Mouse (Mus musculus) liver, embryonic 14.5 days (tissue): Measurements from ENCODE around the gene Eif4e1b. TPM values are rescaled to one million over a fixed set of nuclear protein-coding genes. Genes with fewer than 3 reads are reported as not detected.

ENCODE experiments used
- ATAC-seq: fragments of 200-750 bp; cut with Nextera tagmentation; 2 replicates; pipeline ENCODE4 v1.8.0; 2017; ENCODE audit warnings: moderate number of reproducible peaks, mild to moderate bottlenecking, moderate library complexity; ENCODE audit not compliant: insufficient read depth
- DNase-seq, 3 experiments: peaks; one replicate each; pipeline ENCODE4 v3.0.0-alpha.2; 2012 to 2013; ENCODE audit warnings: low read depth in 3 of 3, low spot score in 3 of 3
- H3K27ac ChIP-seq: fragments of 300-500 bp; sonication (generic); 2 replicates; pipeline ENCODE4 v1.5.1; 2014; ENCODE audit warnings: moderate library complexity, mild to moderate bottlenecking, control low read depth, inconsistent platforms
- H3K27me3 ChIP-seq: fragments of 300-500 bp; sonication (generic); 2 replicates; pipeline ENCODE4 v1.6.1; 2014; ENCODE audit warnings: mild to moderate bottlenecking, low read length, moderate library complexity; ENCODE audit not compliant: control insufficient read depth, insufficient read depth
- H3K36me3 ChIP-seq: fragments of 300-500 bp; sonication (generic); replicated peaks from 2 replicates; pipeline ENCODE4 v1.6.1; 2014; ENCODE audit warnings: low read depth; ENCODE audit not compliant: control insufficient read depth, insufficient read depth
- H3K4me1 ChIP-seq, 2 experiments: fragments of 200-500 bp in 1 of 2; fragments of 300-500 bp in 1 of 2; sonication (generic) in 1 of 2; replicated peaks; 2 replicates each; pipeline ENCODE4 v1.6.1; 2012 to 2014; ENCODE audit warnings: antibody characterized with exemption in 1 of 2, inconsistent platforms in 1 of 2, low read length in 1 of 2; ENCODE audit not compliant: control insufficient read depth in 2 of 2, insufficient read depth in 2 of 2
- H3K4me2 ChIP-seq: fragments of 300-500 bp; sonication (generic); 2 replicates; pipeline ENCODE4 v1.6.1; 2014; ENCODE audit warnings: low read depth, mild to moderate bottlenecking, control low read depth, moderate library complexity
- H3K4me3 ChIP-seq, 2 experiments: fragments of 200-500 bp in 1 of 2; fragments of 300-500 bp in 1 of 2; sonication (generic) in 1 of 2; 2 replicates each; pipeline ENCODE4 v1.5.1; 2012 to 2014; ENCODE audit warnings: low read depth in 2 of 2, low read length in 2 of 2, mild to moderate bottlenecking in 2 of 2, control low read depth in 1 of 2, inconsistent platforms in 1 of 2, moderate library complexity in 1 of 2; ENCODE audit not compliant: insufficient read depth in 1 of 2
- H3K9ac ChIP-seq: fragments of 300-500 bp; sonication (generic); replicated peaks from 2 replicates; pipeline ENCODE4 v1.6.1; 2014; ENCODE audit warnings: mild to moderate bottlenecking, control low read depth, moderate library complexity
- H3K9me3 ChIP-seq: fragments of 300-500 bp; sonication (generic); 2 replicates; pipeline ENCODE4 v1.6.1; 2016; ENCODE audit warnings: low read length, mixed read lengths; ENCODE audit not compliant: control insufficient read depth
- CTCF ChIP-seq: IDR thresholded peaks from 2 replicates; pipeline ENCODE4 v1.5.1; 2016; ENCODE audit warnings: antibody characterized with exemption, low read depth, control low read depth
- EP300 ChIP-seq: IDR thresholded peaks from 2 replicates; pipeline ENCODE4 v1.6.1; 2016; ENCODE audit warnings: antibody characterized with exemption, low read depth
- WGBS: fragments of 180-500 bp; shearing (Covaris S2); extraction: QIAGEN DNeasy Blood & Tissue Kit; methylation state at CpG from one replicate; pipeline ENCODE4 v1.1.7; 2014; ENCODE audit not compliant: insufficient replicate concordance; 5-methylcytosine and 5-hydroxymethylcytosine counted together
- polyA plus RNA-seq, 2 experiments: library from polyadenylated mRNA; depleted of rRNA in 1 of 2; stranded (reverse) in 1 of 2; unstranded in 1 of 2; fragments of >200 nt; fragmentation: Nextera tagmentation in 1 of 2; extraction: Ambion mirVana in 1 of 2; gene quantifications; 2 replicates each; pipeline versions ENCODE4 v1.2.1 to v1.2.3; 2012 to 2014

Gene Eif4e1b
- polyA plus RNA-seq, 2 experiments = not detected

DNA sequence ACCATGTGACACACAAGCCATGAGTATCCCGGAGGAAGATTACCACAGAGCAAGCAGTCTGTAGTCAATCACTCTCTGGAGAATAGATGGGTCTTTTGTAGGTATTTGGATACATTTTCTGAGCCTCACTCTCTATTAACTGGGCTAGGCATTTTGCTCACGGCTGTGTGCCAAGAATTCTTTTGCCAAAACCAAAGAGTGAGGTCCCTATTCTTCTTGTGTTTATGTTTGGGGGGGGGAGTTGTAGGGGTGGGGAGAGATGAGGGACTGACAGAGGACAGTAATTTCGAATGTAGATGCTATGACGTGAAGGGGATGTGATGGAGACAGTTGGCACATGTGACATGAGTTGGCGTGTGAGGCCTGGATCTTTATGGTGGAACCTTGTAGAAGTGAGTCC, 53.3 kb downstream of the Eif4e1b start:
- Histone ChIP-seq H3K4me1 (no peaks in the 10 kb centered on the region), H3K9ac (no peak overlapping the region), H3K36me3 (no peaks in the 10 kb centered on the region), H3K27ac (no peak overlapping the region), H3K27me3 (no peaks in the 10 kb centered on the region), H3K4me2 (no peak overlapping the region), H3K4me3 (no peak overlapping the region), H3K9me3 (no peaks in the 10 kb centered on the region)
- DNase-seq (no peak), ATAC-seq (no peak)
- TF ChIP-seq CTCF (no peak), EP300 (no peak)
- WGBS = 54% methylated on average over 5 of the region's 5 CpGs

DNA sequence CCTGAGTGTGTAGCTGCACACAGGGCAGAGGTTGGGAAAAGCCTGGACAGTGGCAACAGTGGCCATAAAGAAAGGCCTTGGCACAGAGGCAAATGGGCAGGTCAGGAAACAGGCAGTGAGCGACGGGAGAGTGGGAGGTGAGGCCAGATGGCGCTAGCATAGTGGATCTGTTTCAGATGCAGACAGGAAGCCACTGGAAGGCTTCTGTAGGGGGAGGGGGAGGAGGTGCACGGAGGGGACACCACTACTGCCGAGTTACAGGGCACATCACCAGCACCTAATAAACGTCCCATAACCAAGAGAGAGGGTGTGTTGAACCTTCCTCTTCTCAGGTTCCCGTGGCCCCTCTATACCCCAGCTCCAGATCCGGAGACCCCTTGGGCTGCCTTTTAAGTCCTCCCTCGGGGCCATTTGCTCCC, 53.7 kb downstream of the Eif4e1b start:
- DNase-seq (no peak), ATAC-seq (no peak)
- TF ChIP-seq CTCF (no peak), EP300 (no peak)
- Histone ChIP-seq H3K36me3 (no peaks in the 10 kb centered on the region), H3K4me2 (no peak overlapping the region), H3K27ac (no peak overlapping the region), H3K27me3 (no peaks in the 10 kb centered on the region), H3K4me1 (no peaks in the 10 kb centered on the region), H3K9ac (no peak overlapping the region), H3K4me3 (no peak overlapping the region), H3K9me3 (no peaks in the 10 kb centered on the region)
- WGBS = 8% methylated on average over 9 of the region's 9 CpGs

Other genes with a start within 250 kb of the Eif4e1b start
- gene 4833439L19Rik, start 218.6 kb upstream of the Eif4e1b start, polyA plus RNA-seq (2012; rRNA removed) = 22.2 TPM in 2 replicates
- 36.1 and 45.1 TPM in 2 replicates for gene 4833439L19Rik, start 218.6 kb upstream of the Eif4e1b start, polyA plus RNA-seq (2014; fragmentation: Nextera tagmentation; extraction: Ambion mirVana)
- 5.6 and 6.8 TPM in 2 replicates for gene Arl10, start 209.0 kb upstream of the Eif4e1b start, polyA plus RNA-seq (2012; rRNA removed)
- 4.2 and 4.9 TPM in 2 replicates for gene Arl10, start 209.0 kb upstream of the Eif4e1b start, polyA plus RNA-seq (2014; fragmentation: Nextera tagmentation; extraction: Ambion mirVana)
- gene Nop16, start 193.9 kb upstream of the Eif4e1b start, polyA plus RNA-seq (2012; rRNA removed) = 16.6 and 26.3 TPM in 2 replicates
- 20.6 and 25.9 TPM in 2 replicates for gene Nop16, start 193.9 kb upstream of the Eif4e1b start, polyA plus RNA-seq (2014; fragmentation: Nextera tagmentation; extraction: Ambion mirVana)
- 55.7 and 57.7 TPM in 2 replicates for gene Higd2a, start 193.8 kb upstream of the Eif4e1b start, polyA plus RNA-seq (2012; rRNA removed)
- gene Higd2a, start 193.8 kb upstream of the Eif4e1b start, polyA plus RNA-seq (2014; fragmentation: Nextera tagmentation; extraction: Ambion mirVana) = 112 and 113 TPM in 2 replicates
- gene Cltb, start 172.7 kb upstream of the Eif4e1b start, polyA plus RNA-seq (2012; rRNA removed) = 11.1 and 15.2 TPM in 2 replicates
- 30.6 and 33.3 TPM in 2 replicates for gene Cltb, start 172.7 kb upstream of the Eif4e1b start, polyA plus RNA-seq (2014; fragmentation: Nextera tagmentation; extraction: Ambion mirVana)
- gene Faf2, start 162.2 kb upstream of the Eif4e1b start, polyA plus RNA-seq (2012; rRNA removed) = 9.5 and 11.0 TPM in 2 replicates
- 31.2 and 36.9 TPM in 2 replicates for gene Faf2, start 162.2 kb upstream of the Eif4e1b start, polyA plus RNA-seq (2014; fragmentation: Nextera tagmentation; extraction: Ambion mirVana)
- 26.5 and 31.7 TPM in 2 replicates for gene Rnf44, start 90.1 kb upstream of the Eif4e1b start, polyA plus RNA-seq (2012; rRNA removed)
- gene Rnf44, start 90.1 kb upstream of the Eif4e1b start, polyA plus RNA-seq (2014; fragmentation: Nextera tagmentation; extraction: Ambion mirVana) = 25.3 and 33.1 TPM in 2 replicates
- 6.6 and 7.6 TPM in 2 replicates for gene Cdhr2, start 82.5 kb upstream of the Eif4e1b start, polyA plus RNA-seq (2012; rRNA removed)
- gene Cdhr2, start 82.5 kb upstream of the Eif4e1b start, polyA plus RNA-seq (2014; fragmentation: Nextera tagmentation; extraction: Ambion mirVana) = 8.6 and 8.9 TPM in 2 replicates
- 0.01 and 0.05 TPM in 2 replicates for gene Gprin1, start 34.1 kb upstream of the Eif4e1b start, polyA plus RNA-seq (2012; rRNA removed)
- gene Gprin1, start 34.1 kb upstream of the Eif4e1b start, polyA plus RNA-seq (2014; fragmentation: Nextera tagmentation; extraction: Ambion mirVana) = 0.03 TPM in 1 of 2 replicates, not detected in the other
- gene Sncb, start 17.4 kb upstream of the Eif4e1b start, polyA plus RNA-seq (2012; rRNA removed) = 0.02 and 0.06 TPM in 2 replicates
- gene Sncb, start 17.4 kb upstream of the Eif4e1b start, polyA plus RNA-seq (2014; fragmentation: Nextera tagmentation; extraction: Ambion mirVana) = not detected in 2 replicates
- gene Tspan17, start 5.4 kb downstream of the Eif4e1b start, polyA plus RNA-seq (2012; rRNA removed) = 0.28 and 0.47 TPM in 2 replicates
- 0.58 and 0.99 TPM in 2 replicates for gene Tspan17, start 5.4 kb downstream of the Eif4e1b start, polyA plus RNA-seq (2014; fragmentation: Nextera tagmentation; extraction: Ambion mirVana)
- 0.37 and 0.56 TPM in 2 replicates for gene Unc5a, start 165.4 kb downstream of the Eif4e1b start, polyA plus RNA-seq (2012; rRNA removed)
- gene Unc5a, start 165.4 kb downstream of the Eif4e1b start, polyA plus RNA-seq (2014; fragmentation: Nextera tagmentation; extraction: Ambion mirVana) = 0.43 and 0.72 TPM in 2 replicates
- gene Hk3, start 237.4 kb downstream of the Eif4e1b start, polyA plus RNA-seq (2012; rRNA removed) = 3.5 and 3.9 TPM in 2 replicates
- gene Hk3, start 237.4 kb downstream of the Eif4e1b start, polyA plus RNA-seq (2014; fragmentation: Nextera tagmentation; extraction: Ambion mirVana) = 3.3 and 3.8 TPM in 2 replicates